Mouse (Mus musculus): ENCODE data around the gene Mpzl3. TPM values are rescaled to one million over a fixed set of nuclear protein-coding genes. Genes with fewer than 3 reads are reported as not detected.
"Not testable (repeated sequence)": the region's sequence is repeated elsewhere in the genome, so short reads cannot be mapped to it uniquely, and the experiment has no call there.

The Mpzl3 gene
- total and polyA plus RNA-seq, 3 experiments = 0.82 to 1.8 (median 1.4) TPM

DNA sequence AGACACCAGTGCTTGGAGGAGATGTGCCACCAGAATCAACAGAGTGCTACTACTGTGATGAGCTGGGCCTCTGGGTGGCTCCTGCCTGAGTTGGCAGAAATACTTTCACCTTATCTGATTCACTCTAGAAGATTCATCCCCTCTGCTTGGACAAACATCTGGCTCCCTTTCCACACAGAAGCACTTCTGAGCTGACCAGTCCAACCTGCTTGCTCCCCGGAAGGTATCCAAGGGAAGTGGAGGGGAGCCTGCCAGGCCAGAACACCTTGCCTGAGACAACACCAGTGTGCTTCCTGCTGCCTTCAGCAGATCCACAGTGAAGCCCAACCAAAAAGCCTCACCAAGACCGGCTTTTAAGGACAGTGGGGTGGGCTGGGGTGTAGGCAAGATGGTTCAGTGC lies 30.8 kb upstream of the Mpzl3 start:
- no peaks in the 10 kb centered on the region for H3K36me3 ChIP-seq (ENCODE audit: control insufficient read depth, insufficient read depth, low read length)
- H3K27ac ChIP-seq = no peak overlapping the region
- H3K79me2 ChIP-seq (replicated peaks; ENCODE audit: control insufficient read depth, insufficient read depth, low read length) = no peaks in the 10 kb centered on the region
- intact Hi-C loops (cut with DNase I) = loop anchor here (5.0 kb wide), 1 partner anchor 108 kb away; no protein-coding TSS in a partner anchor
- H3K27me3 ChIP-seq (ENCODE audit: control insufficient read depth, insufficient read depth, low read length) = no peaks in the 10 kb centered on the region; the same call in 1 of the 2 replicates
- 73% methylated on average over 2 of the region's 2 CpGs for WGBS
- H3K4me1 ChIP-seq (ENCODE audit: control insufficient read depth, insufficient read depth, low read length) = no peaks in the 10 kb centered on the region
- H3K9ac ChIP-seq (ENCODE audit: low read depth, low read length) = no peak overlapping the region
- no peak for DNase-seq
- H3K4me3 ChIP-seq = no peak overlapping the region
- TF ChIP-seq CTCF (IDR thresholded peaks at IDR 0.05) (no peak), POLR2A (IDR thresholded peaks at IDR 0.05; ENCODE audit: insufficient read depth, low read depth, low read length) (no peak)

DNA sequence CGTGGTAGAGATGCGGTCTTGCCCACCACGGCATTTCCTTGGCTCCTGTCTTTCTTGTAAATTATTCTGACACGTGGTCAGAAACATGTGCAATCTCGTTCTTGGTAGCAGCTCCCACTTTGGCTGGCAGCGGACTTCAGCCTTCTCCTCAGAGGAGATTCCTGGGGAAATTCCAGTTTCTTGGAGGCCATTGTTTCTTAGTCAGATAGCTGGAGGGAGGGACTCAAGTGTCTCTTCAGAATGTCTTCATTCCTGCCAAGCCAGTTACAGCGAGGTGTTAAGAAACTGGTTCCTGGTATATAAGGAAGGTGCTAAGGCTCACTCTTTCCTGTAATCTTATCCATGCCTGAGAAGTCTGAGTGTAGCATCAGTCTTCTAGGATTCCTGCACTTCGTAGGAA lies 27.6 kb upstream of the Mpzl3 start:
- H3K36me3 ChIP-seq (ENCODE audit: control insufficient read depth, insufficient read depth, low read length) = no peaks in the 10 kb centered on the region
- TF ChIP-seq CTCF (IDR thresholded peaks at IDR 0.05) = no peak
- no peak for TF ChIP-seq EP300 (IDR thresholded peaks at IDR 0.05; ENCODE audit: insufficient read depth, low read depth, low read length)
- no peak for TF ChIP-seq POLR2A (IDR thresholded peaks at IDR 0.05; ENCODE audit: insufficient read depth, low read depth, low read length)
- H3K9ac ChIP-seq (ENCODE audit: low read depth, low read length) = no peak overlapping the region
- DNase-seq = no peak
- H3K4me3 ChIP-seq = no peak overlapping the region
- no peaks in the 10 kb centered on the region for H3K79me2 ChIP-seq (replicated peaks; ENCODE audit: control insufficient read depth, insufficient read depth, low read length)
- intact Hi-C loops (cut with DNase I) = no loop called here
- H3K27me3 ChIP-seq (ENCODE audit: control insufficient read depth, insufficient read depth, low read length) = no peaks in the 10 kb centered on the region; the same call in 1 of the 2 replicates
- WGBS = 55% methylated on average over 8 of the region's 8 CpGs
- H3K27ac ChIP-seq = no peak overlapping the region
- H3K4me1 ChIP-seq (ENCODE audit: control insufficient read depth, insufficient read depth, low read length) = no peaks in the 10 kb centered on the region

DNA sequence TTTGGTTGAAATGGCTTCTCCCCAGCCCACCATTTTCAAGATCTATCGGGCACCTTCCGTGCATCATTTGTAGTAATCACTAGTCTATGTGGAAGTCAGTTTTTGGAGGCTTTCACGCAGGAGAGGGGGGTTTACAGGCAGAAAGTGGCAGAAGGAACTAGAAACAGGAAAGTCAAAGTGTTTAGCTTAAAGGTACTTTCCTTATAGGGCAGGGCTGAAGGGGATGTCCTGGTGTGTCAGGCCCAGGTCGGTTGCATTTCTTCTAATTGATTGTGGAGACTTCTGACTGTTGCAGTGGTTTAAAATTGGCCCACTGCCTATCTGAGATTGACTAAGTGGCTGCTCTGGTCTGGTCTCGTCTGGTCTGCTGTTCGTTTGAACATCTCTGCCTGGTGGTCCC lies 24.6 kb upstream of the Mpzl3 start:
- WGBS = 49% methylated on average over 6 of the region's 6 CpGs
- intact Hi-C loops (cut with DNase I) = no loop called here
- TF ChIP-seq POLR2A (IDR thresholded peaks at IDR 0.05; ENCODE audit: insufficient read depth, low read depth, low read length) (no peak), EP300 (IDR thresholded peaks at IDR 0.05; ENCODE audit: insufficient read depth, low read depth, low read length) (no peak), CTCF (IDR thresholded peaks at IDR 0.05) (no peak)
- Histone ChIP-seq H3K9ac (ENCODE audit: low read depth, low read length) (no peak overlapping the region), H3K36me3 (ENCODE audit: control insufficient read depth, insufficient read depth, low read length) (no peaks in the 10 kb centered on the region), H3K4me1 (ENCODE audit: control insufficient read depth, insufficient read depth, low read length) (no peaks in the 10 kb centered on the region), H3K27me3 (ENCODE audit: control insufficient read depth, insufficient read depth, low read length) (peaks cover 1% of the 10 kb centered on the region; the same call in 1 of the 2 replicates), H3K4me3 (no peak overlapping the region), H3K79me2 (replicated peaks; ENCODE audit: control insufficient read depth, insufficient read depth, low read length) (no peaks in the 10 kb centered on the region), H3K27ac (no peak overlapping the region)
- no peak for DNase-seq

DNA sequence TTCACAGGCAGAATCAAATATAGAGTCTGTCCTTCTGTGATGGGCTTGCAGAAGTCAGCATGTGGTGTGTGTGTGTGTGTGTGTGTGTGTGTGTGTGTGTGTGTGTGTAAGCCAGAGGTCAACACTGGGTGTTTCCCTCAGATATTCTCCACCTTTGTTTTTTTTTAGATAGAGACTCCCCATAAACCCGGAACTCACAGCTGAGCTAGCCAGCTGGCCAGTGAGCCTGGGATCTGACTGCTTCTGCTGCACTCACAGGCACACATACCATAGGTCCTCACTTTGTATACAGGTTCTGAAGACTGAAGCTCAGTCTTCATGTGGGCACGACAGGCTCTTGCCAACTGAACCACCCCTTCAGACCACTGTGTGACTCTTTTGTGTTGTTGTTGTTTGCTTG lies 22.7 kb upstream of the Mpzl3 start:
- 26% methylated on average over 2 of the region's 2 CpGs for WGBS
- Histone ChIP-seq H3K27ac (no peak overlapping the region), H3K4me3 (no peak overlapping the region), H3K27me3 (ENCODE audit: control insufficient read depth, insufficient read depth, low read length) (peaks cover 1% of the 10 kb centered on the region; the same call in 1 of the 2 replicates), H3K36me3 (ENCODE audit: control insufficient read depth, insufficient read depth, low read length) (no peaks in the 10 kb centered on the region), H3K79me2 (replicated peaks; ENCODE audit: control insufficient read depth, insufficient read depth, low read length) (no peaks in the 10 kb centered on the region), H3K9ac (ENCODE audit: low read depth, low read length) (no peak overlapping the region), H3K4me1 (ENCODE audit: control insufficient read depth, insufficient read depth, low read length) (no peaks in the 10 kb centered on the region)
- TF ChIP-seq EP300 (IDR thresholded peaks at IDR 0.05; ENCODE audit: insufficient read depth, low read depth, low read length) (no peak), CTCF (IDR thresholded peaks at IDR 0.05) (no peak), POLR2A (IDR thresholded peaks at IDR 0.05; ENCODE audit: insufficient read depth, low read depth, low read length) (no peak)
- intact Hi-C loops (cut with DNase I) = no loop called here
- no peak for DNase-seq

DNA sequence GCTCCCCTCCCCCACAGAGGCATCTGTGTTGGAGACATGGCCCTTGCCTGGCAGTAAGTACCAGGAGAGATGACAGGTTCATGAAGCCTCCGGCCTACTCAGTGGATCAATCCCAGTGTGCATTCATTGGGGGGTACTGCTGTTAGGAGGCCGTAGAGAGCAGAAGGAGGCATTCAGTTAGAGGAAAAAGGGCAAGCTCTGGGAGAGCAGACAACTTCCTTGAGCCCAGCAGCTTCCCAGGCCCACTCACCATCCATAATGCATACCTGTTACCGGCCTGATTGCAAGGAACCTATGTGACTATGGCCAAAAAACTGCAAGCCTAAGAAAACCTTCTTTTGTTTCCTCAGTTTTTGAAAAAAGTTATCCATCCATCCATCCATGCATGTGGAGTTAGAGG lies 20.5 kb upstream of the Mpzl3 start:
- Histone ChIP-seq H3K4me3 (no peak overlapping the region), H3K79me2 (replicated peaks; ENCODE audit: control insufficient read depth, insufficient read depth, low read length) (no peaks in the 10 kb centered on the region), H3K36me3 (ENCODE audit: control insufficient read depth, insufficient read depth, low read length) (no peaks in the 10 kb centered on the region), H3K27me3 (ENCODE audit: control insufficient read depth, insufficient read depth, low read length) (peaks cover 1% of the 10 kb centered on the region; the same call in 1 of the 2 replicates), H3K27ac (no peak overlapping the region), H3K4me1 (ENCODE audit: control insufficient read depth, insufficient read depth, low read length) (no peaks in the 10 kb centered on the region), H3K9ac (ENCODE audit: low read depth, low read length) (no peak overlapping the region)
- TF ChIP-seq CTCF (IDR thresholded peaks at IDR 0.05) (no peak), POLR2A (IDR thresholded peaks at IDR 0.05; ENCODE audit: insufficient read depth, low read depth, low read length) (no peak), EP300 (IDR thresholded peaks at IDR 0.05; ENCODE audit: insufficient read depth, low read depth, low read length) (no peak)
- 82% methylated on average over 3 of the region's 3 CpGs for WGBS
- no peak for DNase-seq
- intact Hi-C loops (cut with DNase I) = no loop called here

DNA sequence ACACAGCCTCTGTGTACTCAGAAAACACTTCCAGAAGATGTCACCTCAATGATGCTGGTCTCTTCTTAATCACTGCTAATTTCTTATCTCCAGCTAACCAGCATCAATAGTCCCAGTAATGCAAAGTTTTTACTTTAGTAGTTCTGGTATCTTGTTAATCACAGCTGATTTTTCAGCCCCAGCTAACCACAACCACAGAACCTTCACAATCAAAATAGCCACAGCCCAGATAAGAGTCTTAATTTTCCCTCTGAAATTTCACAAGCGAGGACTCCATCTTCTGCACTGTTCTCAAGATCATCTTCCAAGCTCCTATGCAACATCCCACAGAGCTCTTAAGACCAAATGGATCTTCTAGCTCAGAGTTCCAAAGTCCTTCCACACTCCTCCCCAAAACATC lies 17.2 kb upstream of the Mpzl3 start:
- peaks cover 11% of the 10 kb centered on the region for H3K27me3 ChIP-seq (ENCODE audit: control insufficient read depth, insufficient read depth, low read length)
- H3K4me1 ChIP-seq (ENCODE audit: control insufficient read depth, insufficient read depth, low read length); H3K79me2 ChIP-seq (replicated peaks; ENCODE audit: control insufficient read depth, insufficient read depth, low read length); H3K27ac ChIP-seq; H3K4me3 ChIP-seq; H3K9ac ChIP-seq (ENCODE audit: low read depth, low read length); intact Hi-C loops (cut with DNase I); H3K36me3 ChIP-seq (ENCODE audit: control insufficient read depth, insufficient read depth, low read length); DNase-seq: not testable (repeated sequence)
- 63% methylated on average over 1 of the region's 1 CpGs for WGBS
